Mouse (Mus musculus) heart, embryonic 15.5 days (tissue): ENCODE data around the gene Fam131c. TPM values are rescaled to one million over a fixed set of nuclear protein-coding genes. Genes with fewer than 3 reads are reported as not detected.

Source experiments
- microRNA-seq: library from miRNA; unstranded; fragments of <30 nt; microRNA quantifications from one replicate; pipeline ENCODE4, GENCODE M21; 2016
- polyA plus RNA-seq: library from polyadenylated mRNA; unstranded; fragments of >200 nt; fragmentation: Nextera tagmentation; extraction: Ambion mirVana; gene quantifications from 2 replicates; pipeline ENCODE4 v1.2.1, GENCODE M21; 2015

Gene Fam131c
- polyA plus RNA-seq, 1 experiment from 2014 or later, result 0.53 TPM

Small RNA genes lying within 50 kb of the gene (microRNA-seq; reads per million reads assigned to microRNA genes)
- gene Gm25690, result not detected

Other genes with a start within 250 kb of the Fam131c start
- gene Szrd1, start 228.4 kb upstream of the Fam131c start, polyA plus RNA-seq, result 30.1 and 32.8 TPM in 2 replicates
- gene Fbxo42, start 220.3 kb upstream of the Fam131c start, polyA plus RNA-seq, result 10.3 and 15.3 TPM in 2 replicates
- gene Rsg1, start 154.3 kb upstream of the Fam131c start, polyA plus RNA-seq, result 1.9 and 3.2 TPM in 2 replicates
- 3.2 and 5.7 TPM in 2 replicates for gene Arhgef19, start 128.7 kb upstream of the Fam131c start, polyA plus RNA-seq
- 2.7 and 4.2 TPM in 2 replicates for gene Epha2, start 67.0 kb upstream of the Fam131c start, polyA plus RNA-seq
- gene Clcnka, start 30.5 kb downstream of the Fam131c start, polyA plus RNA-seq, result 0.05 and 0.06 TPM in 2 replicates
- 0.39 and 0.60 TPM in 2 replicates for gene Clcnkb, start 47.8 kb downstream of the Fam131c start, polyA plus RNA-seq
- gene Hspb7, start 52.6 kb downstream of the Fam131c start, polyA plus RNA-seq, result 220 and 234 TPM in 2 replicates
- gene Srarp, start 67.9 kb downstream of the Fam131c start, polyA plus RNA-seq, result not detected in 2 replicates
- 17.9 and 22.5 TPM in 2 replicates for gene Zbtb17, start 76.4 kb downstream of the Fam131c start, polyA plus RNA-seq
- 6.3 and 7.5 TPM in 2 replicates for gene Spen, start 170.4 kb downstream of the Fam131c start, polyA plus RNA-seq
- 48.4 and 59.1 TPM in 2 replicates for gene Fblim1, start 237.9 kb downstream of the Fam131c start, polyA plus RNA-seq